8 mouse cellular contexts compared by ENCODE assay signal in genomic region chr10:62261115-62261886, GRCm38 (mm10). TPM values are rescaled to one million over a fixed set of nuclear protein-coding genes. Genes with fewer than 3 reads are reported as not detected.
A peak's percentile ranks its signal among the peaks of the same experiment; 100 is the strongest.
DNase-seq lines count a peak whose midpoint lies in the region; ATAC-seq and TF ChIP-seq lines count a peak whose summit lies in the region.

No protein-coding gene starts in this region.

- ATAC-seq in common myeloid progenitor, adult 5-6 weeks (replicated peaks; ENCODE audit: low read depth, poor library complexity, severe bottlenecking): peak; percentile 98
- ATAC-seq in granulocyte monocyte progenitor cell, adult 5-6 weeks (replicated peaks; ENCODE audit: poor library complexity, severe bottlenecking): peak; percentile 97
- peak; percentile 76 for ATAC-seq in stomach, embryonic 15.5 days (ENCODE audit: insufficient read depth, low FRiP score, low read depth)

- DNase-seq in 3T3-L1 (ENCODE audit: low read depth, low spot score) (peak; percentile 79), ZHBTc4 (ENCODE audit: low read depth, low spot score) (peak; percentile 98), liver (peak; percentile 87)
- peak; percentile 61 for DNase-seq in kidney, adult 2 months
- DNase-seq in monocyte, adult 2 months (ENCODE audit: low read depth in 1 of 2, low spot score in 2 of 2): peak; percentile 41 to 42

- no peaks in the 10 kb centered on the region for H3K36me3 ChIP-seq in kidney, adult 2 months (ENCODE audit: control insufficient read depth, insufficient read depth, low read length)
- no peaks in the 10 kb centered on the region for H3K36me3 ChIP-seq in stomach, embryonic 15.5 days

- no peak overlapping the region for H3K27ac ChIP-seq in kidney, adult 2 months (ENCODE audit: insufficient read depth, low read depth, low read length)
- no peak overlapping the region for H3K27ac ChIP-seq in stomach, embryonic 15.5 days

- no peak for TF ChIP-seq POLR2A in kidney, adult 2 months (IDR thresholded peaks at IDR 0.05; ENCODE audit: low read depth, low read length)

- peak; percentile 64 for TF ChIP-seq CTCF in kidney, adult 2 months (conservative IDR thresholded peaks at IDR 0.05; ENCODE audit: insufficient read depth, insufficient read length, low read depth, low read length)

- H3K9me3 ChIP-seq in stomach, embryonic 15.5 days: no peaks in the 10 kb centered on the region

- H3K4me1 ChIP-seq in kidney, adult 2 months (ENCODE audit: control insufficient read depth, insufficient read depth, low read length): no peaks in the 10 kb centered on the region
- H3K4me1 ChIP-seq in stomach, embryonic 15.5 days: peaks cover 12% of the 10 kb centered on the region; the same call in 1 of the 2 replicates

- no peaks in the 10 kb centered on the region for H3K27me3 ChIP-seq in kidney, adult 2 months (replicated peaks; ENCODE audit: control insufficient read depth, insufficient read depth, low read length)
- H3K27me3 ChIP-seq in stomach, embryonic 15.5 days (replicated peaks): no peaks in the 10 kb centered on the region

- H3K4me2 ChIP-seq in stomach, embryonic 15.5 days: no peak overlapping the region

- 19% methylated on average over 18 of the region's 18 CpGs for WGBS in kidney, adult 2 months
- WGBS in stomach, embryonic 15.5 days: 19% methylated on average over 18 of the region's 18 CpGs

- H3K9ac ChIP-seq in stomach, embryonic 15.5 days: no peak overlapping the region

- no peak overlapping the region for H3K4me3 ChIP-seq in kidney, adult 2 months (ENCODE audit: insufficient read depth, low read depth, low read length)
- H3K4me3 ChIP-seq in stomach, embryonic 15.5 days (replicated peaks): no peak overlapping the region

RNA-seq across cellular contexts. Expression of gene Tacr2, which starts 9.1 kb away (rescaled TPM):
- total RNA-seq in common myeloid progenitor, adult 5-6 weeks (2017): not detected in 2 replicates
- total RNA-seq in granulocyte monocyte progenitor cell, adult 5-6 weeks (2014; fragmentation: Nextera tagmentation): not detected in 2 replicates
- total RNA-seq in granulocyte monocyte progenitor cell, adult 5-6 weeks (2017): 0.22 TPM in 1 of 2 replicates, not detected in the other
- polyA plus RNA-seq in kidney, adult 2 months (2012; rRNA removed): 0.58 TPM in 1 of 2 replicates, not detected in the other
- 0.62 and 0.64 TPM in 2 replicates for polyA plus RNA-seq in stomach, embryonic 15.5 days (2015; fragmentation: Nextera tagmentation; extraction: Ambion mirVana)

RNA-seq across cellular contexts. Expression of gene Tspan15, which starts 30.2 kb away (rescaled TPM):
- total RNA-seq in common myeloid progenitor, adult 5-6 weeks (2017): 0.32 and 3.6 TPM in 2 replicates
- not detected in 2 replicates for total RNA-seq in granulocyte monocyte progenitor cell, adult 5-6 weeks (2014; fragmentation: Nextera tagmentation)
- 0.13 TPM in 1 of 2 replicates, not detected in the other for total RNA-seq in granulocyte monocyte progenitor cell, adult 5-6 weeks (2017)
- 38.8 and 52.7 TPM in 2 replicates for polyA plus RNA-seq in kidney, adult 2 months (2012; rRNA removed)
- 57.6 and 58.4 TPM in 2 replicates for polyA plus RNA-seq in stomach, embryonic 15.5 days (2015; fragmentation: Nextera tagmentation; extraction: Ambion mirVana)

Comparison
In these comparisons a context has a peak if more than half of its experiments do, and no peak if none do; other contexts are left out.
1. DNase-seq: peak in every context shown above with its lines; median percentile 98 in ZHBTc4; 87 in liver; 79 in 3T3-L1; 61 in kidney, adult 2 months; 42 in monocyte, adult 2 months.